Mouse (Mus musculus): Measurements from ENCODE around the gene Alg14.

DNA sequence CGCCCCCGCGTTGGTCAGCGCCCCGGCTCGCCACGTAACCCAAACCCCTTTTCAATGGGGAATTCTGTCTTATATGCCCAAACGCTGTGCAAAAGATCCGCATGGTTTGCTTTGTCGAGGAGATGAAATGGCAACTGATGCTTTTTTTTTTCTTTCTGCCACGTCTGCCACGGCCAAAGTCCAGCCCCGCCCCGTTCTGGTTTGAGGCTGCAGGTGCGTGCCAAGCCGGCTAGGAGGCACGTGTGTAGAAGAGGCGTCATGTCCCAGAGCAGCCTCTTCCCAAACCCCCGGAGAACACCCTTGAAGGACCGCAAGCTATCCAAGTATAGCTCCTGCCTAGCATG, 28.4 kb upstream of the Alg14 start:
- TF ChIP-seq POLR2A (IDR thresholded peaks at IDR 0.05; ENCODE audit: borderline replicate concordance, extremely low read depth, low read depth, low read length) (no peak), CTCF (IDR thresholded peaks at IDR 0.05; ENCODE audit: insufficient read depth, low read length) (no peak)

All from lung, adult 2 months (tissue).